Mouse (Mus musculus): ENCODE measurements around the gene Ogfod2.

Ogfod2 gene

DNA sequence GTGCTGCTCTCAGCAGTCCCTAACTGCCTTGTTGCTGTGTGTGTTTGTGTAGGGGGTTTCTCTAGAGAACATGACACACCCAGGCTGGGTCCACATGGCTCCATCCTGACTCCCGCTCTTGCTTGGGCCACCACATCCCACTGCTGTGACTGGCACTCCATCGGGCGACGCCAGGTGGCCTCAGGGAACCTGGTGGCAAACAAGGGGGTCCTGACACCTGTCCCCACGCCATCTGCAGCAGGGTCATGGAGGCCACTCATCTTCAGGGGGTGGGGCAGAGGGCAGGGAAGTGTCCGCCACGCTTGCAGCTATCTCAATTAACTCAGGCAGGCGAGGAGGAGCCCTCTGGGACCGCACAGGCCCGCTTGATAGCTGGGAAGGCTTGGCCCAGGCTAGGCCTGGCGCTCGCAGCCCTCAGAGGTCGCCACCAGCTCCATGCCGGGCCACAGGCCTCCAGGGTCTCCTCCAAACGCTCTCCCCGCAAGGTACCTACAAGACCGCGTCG lies 17.0 kb upstream of the Ogfod2 start:
- DNase-seq (ENCODE audit: extremely low spot score, low spot score), result no peak

DNA sequence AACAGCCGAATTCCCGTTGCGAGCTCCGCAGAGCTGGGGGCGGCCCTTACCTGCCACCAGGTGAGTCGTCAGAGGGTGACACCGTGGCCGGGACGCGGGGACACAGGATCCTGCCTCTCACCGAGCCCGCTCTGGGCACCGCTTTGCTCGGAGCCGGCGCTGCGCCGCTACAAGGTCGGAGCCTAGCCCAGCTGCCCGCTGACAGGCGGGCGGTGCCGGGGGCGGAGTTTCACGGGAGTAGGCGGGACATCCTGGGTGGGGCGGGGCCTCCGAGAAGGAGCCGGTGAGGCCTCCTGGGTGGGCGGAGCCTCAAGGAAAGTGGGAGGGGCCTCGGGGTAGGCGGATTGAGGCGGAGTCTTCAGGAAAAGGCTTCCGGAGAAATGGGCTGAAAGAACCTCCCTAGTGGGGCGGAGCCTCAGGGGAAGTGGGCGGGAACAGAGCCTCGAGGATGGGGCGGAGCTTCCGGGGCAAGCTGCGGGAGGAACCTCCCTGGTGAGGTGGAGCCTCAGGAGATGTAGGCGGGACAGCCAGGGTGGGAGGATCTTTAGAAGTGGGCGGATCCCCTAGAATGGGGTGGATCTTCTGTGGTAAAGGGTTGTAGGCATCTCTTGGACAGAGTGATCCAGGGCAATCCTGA lies 16.4 kb upstream of the Ogfod2 start, which contains the start of gene Abcb9:
Gene Abcb9, minus strand, starts transcription at position 203 of the 637 bp plus-strand sequence.
- DNase-seq (ENCODE audit: extremely low spot score, low spot score), result peak; percentile 88

DNA sequence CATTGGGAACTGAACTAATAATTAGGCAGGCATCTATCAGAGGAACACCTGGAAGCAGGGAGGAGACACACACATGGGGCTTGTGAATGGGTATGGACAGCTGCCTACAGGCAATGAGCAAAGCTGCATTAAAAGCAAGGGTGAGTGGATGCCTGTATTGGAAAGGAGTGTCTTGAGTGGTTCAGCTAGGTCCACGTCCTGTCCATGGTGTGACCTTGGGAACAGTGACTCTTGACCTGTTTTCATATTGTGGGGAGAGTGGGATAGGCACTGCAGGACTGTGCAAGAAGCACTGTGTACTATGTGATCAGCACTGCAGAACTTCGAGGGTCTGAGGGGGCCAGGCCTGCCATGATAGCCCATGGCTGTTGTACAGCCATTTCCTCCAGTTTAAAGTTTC lies 13.2 kb upstream of the Ogfod2 start:
- no peak for DNase-seq (ENCODE audit: extremely low spot score, low spot score)

DNA sequence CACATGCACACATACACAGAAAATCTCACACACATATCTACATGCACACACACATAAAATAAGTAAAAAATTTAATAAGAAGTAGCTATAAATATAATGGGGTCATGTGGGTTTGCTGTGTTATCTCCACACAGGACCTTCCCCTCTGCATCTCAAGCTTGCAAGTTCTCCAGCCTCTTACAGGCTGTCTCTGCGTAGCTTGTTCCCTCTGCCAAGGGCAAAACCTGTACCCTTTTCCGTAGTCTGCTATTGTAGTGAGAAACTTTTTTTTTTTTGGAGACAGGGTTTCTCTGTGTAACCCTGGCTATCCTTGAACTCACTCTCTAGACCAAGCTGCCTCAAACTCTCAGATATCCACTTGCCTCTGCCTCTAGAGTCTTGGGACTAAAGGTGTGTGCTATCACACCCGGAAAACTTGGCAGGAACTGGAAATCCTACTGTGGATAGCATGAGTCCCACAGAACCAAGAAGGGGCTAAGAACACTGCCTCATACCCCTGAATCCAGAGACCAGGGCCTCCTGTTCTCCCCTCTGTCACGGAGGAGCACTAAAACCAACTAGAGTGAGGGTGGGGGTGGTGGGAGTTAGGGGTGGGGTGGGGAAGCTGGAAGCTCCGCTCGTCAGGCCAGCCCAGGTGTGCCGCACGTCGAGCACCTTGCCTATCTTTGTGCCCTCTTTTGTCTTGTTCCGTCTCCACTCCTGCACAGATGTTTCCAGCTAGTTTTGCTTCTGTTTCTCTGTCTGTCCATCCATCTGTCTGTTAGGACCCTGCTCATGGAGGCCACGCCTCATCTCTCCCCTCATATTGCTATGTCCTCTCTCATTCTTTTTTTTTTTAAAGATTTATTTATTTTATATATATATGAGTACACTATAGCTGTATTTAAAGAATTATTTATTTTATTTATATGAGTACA lies 11.7 kb upstream of the Ogfod2 start:
- DNase-seq (ENCODE audit: extremely low spot score, low spot score), result no peak

DNA sequence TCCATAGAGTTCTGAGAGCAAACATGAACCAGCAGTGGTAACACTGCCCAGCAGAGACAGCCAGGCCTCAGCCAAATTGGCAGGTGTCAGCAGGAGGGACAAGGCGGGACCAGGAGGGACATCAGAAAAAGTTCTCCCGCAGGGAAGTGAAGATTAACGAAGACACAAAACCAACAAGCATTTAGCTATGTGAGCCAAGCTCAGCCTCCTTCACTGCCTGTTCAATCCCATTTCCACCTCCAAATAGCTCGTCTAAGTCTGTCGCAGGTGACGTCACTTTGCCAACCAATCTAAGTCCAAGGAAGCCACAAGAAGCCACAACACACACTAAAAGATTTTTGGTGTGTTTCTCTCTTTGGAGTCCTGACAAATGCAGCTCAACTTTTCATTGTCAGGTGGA lies 9.8 kb upstream of the Ogfod2 start:
- DNase-seq (ENCODE audit: extremely low spot score, low spot score), result no peak

DNA sequence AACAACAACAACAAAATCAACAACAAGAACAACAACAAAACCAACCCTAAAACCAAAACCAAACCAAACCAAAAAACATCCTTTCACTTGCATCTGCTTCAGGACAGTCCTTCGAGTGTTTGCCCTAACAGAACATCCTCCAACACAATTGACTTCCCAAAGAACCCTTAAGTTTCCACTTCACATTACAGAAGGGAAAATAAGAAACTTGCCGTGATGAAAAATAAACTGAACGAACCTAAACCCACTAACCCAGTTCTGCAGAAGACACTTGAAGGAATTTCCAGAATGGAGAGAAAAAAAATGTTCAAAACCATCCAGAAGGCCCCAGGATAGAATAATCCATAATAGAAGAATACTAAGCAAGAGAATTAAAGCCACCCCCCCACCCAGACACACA lies 9.1 kb upstream of the Ogfod2 start:
- DNase-seq (ENCODE audit: extremely low spot score, low spot score), result no peak

DNA sequence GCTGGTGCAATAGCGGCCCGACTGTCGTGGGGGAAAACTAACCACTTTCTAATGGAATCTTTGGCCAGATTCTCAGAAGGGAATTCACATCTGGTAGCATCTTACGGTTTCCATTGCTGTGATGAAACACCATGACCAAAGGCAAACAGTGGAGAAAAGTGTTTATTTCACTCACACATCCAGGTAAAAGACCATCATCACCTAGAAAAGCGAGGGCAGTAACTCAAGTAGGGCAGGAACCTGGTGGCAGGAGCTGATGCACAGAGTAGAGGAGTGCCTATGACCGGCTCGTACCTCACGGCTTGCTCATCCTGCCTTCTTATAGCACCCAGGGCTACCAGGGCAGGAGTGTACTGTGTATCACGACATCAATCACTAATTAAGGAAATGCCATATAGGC lies 8.5 kb upstream of the Ogfod2 start:
- no peak for DNase-seq (ENCODE audit: extremely low spot score, low spot score)

DNA sequence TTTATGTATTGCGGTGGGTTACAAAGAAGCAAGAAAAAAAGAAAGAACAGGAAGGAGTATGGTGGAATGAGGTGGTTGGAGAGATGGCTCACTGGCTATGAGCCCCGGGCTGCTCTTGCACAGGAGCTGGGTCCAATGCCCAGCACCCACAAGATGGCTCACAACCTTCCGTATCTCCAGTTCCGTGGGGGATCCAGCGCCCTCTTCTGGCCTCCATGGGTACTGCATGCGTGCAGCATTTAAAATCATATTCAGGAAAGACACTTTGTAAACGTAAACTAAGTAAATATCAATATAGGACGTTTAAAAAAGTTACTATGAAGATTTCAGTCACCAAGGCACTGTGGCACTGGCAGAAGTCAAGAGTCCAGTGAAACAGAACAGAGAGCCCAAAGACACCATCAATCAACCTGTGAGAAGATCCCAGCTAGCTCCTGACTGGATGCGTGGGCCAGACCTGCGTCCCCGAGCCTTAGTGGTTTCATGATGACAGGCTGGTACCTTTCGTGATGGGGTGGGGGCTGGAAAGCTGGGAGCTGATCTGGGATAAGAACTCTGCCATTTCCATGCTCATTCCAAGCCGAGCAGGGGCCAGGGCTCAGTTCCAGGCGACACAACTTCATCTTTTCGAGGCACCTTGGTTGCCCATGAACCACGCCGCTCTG lies 888 bp upstream of the Ogfod2 start:
- peak; percentile 59 for DNase-seq (ENCODE audit: extremely low spot score, low spot score)

DNA sequence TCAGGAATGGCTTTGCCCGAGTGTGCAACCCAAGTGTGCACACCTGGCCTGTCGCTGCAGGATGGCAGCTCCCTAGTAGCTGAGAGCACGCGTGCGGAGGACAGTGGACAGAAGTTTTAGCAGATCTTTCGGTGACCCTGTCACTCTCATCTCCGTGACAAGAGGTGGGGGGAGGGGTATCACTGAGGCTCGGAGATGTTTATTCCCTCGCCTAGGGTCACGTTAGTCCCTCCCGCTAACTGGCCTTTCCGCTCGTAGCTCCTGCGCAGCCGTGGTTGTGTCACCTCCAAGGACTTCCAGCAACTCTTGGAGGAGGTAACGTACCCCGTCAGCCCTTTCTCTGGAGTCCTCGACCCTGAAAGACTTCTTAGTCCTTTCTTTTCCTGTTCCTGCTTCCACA lies 434 bp downstream of the Ogfod2 start:
- DNase-seq (ENCODE audit: extremely low spot score, low spot score), result no peak

DNA sequence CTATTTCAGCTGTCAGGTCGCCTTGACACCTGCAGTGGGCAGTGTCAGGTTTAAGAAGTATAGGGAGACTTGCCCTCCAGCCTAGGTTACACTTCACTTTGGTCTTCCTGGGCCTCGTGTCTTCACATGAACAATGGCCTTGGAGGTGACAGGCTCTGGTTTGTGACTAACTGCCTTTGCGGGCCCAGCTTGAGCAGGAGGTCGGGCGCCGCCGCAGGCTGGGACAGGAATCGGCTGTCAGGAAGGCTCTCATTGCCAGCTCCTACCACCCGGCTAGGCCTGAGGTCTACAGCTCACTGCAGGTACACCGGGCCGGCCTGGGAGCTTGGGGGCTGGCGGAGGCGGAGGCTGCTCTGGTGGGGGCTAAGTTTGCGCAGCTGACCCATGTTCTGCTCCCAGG lies 933 bp downstream of the Ogfod2 start:
- DNase-seq (ENCODE audit: extremely low spot score, low spot score), result peak; percentile 39

DNA sequence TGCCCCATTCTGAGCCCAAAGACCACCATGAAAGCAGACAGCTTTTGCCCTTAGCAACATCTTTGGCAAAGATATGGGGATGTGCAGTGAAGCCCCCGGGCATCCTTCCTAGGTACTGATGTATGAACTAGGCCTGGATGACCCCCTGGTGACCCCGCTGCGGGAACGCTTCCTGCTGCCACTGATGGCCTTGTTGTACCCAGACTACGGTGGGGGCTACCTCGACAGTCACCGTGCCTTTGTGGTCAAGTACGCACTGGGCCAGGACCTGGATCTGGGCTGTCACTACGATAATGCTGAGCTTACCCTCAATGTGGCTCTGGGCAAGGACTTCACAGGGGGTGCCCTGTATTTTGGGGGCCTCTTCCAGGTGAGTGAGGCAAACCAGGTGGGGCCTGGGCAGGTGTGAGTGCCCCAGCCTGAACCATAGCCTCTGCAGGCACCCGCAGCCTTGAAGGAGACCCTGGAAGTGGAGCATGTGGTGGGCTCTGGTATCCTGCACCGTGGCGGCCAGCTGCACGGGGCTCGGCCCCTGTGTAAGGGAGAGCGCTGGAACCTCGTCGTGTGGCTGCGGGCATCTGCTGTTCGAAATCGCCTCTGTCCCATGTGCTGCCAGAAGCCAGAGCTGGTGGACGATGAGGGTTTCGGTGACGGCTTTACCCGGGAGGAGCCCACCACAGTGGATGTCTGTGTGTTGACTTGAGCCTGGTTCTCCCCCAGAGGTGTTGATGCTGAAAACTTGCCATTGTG lies 2.4 kb downstream of the Ogfod2 start:
- no peak for DNase-seq (ENCODE audit: extremely low spot score, low spot score)

DNA sequence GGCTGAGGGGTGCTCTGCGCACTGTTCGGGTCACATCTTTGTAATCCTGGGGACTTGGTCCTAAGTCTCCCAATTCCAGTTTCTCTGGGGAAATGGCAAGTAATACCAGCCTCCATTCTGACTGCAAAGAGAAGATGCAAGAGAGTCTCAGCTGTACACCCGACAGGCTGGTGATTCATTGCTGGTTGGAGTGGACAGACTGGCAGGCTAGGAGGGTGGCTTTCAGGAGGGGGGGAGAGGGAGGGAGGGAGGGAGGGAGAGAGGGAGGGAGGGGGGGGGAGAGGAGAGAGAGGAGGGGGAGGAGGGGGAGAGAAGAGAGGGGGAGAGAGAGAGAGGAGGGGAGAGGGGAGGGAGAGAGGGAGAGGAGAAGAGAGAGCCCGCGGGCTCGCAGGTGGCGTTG lies 3.4 kb downstream of the Ogfod2 start:
- DNase-seq (ENCODE audit: extremely low spot score, low spot score), result no peak

DNA sequence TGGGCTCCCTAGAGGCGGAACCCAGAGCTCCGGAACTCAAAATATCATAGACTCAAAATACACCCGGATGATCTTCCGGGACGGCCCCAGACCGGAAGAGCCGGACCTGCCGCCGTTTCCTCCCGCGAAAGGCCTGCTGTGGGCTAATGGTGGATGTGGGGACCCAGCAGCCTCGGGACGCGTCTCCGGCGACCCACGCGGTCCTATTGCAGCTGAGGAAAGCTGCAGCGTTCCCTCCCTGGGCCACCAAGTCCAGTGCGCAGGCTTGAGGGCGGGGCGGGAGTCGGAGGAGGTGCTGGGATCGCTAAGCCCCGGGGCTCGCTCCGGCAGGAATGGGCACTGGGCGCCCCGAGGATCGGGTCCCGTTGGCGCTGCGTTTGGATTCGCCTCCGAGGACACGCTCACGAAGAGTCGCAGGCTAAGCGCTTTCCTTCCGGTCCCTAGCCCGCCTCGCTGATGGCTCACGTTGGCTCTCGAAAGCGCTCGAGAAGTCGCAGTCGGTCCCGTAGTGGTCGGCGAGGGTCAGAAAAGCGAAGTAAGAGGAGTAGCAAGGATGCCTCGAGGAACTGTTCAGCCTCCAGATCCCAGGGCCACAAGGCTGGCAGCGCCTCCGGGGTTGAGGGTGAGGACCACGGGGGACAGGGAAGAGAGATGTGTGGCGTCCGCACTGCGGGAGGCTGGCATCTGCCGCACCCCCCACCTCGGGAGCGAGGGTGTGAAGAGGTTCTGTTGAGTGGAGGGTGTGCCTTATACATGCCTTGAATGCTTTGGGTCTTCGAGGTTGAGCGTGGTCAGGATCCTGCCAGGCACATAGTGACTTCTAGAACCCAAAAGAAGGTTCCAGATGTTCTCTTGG lies 4.1 kb downstream of the Ogfod2 start, which contains the start of gene Arl6ip4:
Gene Arl6ip4, plus strand, starts transcription at position 100 of the 856 bp plus-strand sequence.
- peak; percentile 81 for DNase-seq (ENCODE audit: extremely low spot score, low spot score)

DNA sequence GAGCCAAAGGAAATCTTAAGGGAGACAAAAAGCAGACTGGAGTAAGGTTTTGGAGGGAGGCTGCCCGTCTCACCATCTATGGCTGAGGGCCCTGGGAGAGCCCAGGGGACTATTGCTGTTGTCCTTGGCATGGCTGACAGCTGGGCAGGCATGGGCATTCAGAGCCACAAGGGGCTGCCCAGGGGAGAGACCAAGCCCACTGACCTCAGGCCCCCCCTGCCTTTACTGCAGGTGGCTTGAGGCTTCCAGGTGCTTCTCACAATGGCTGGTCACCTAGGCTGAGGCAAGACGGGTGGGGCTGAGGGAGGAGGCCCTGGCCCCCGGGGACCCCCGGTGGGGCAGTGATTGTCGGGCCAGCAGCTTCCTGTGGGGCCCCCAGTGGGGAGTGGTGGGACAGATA lies 7.1 kb downstream of the Ogfod2 start:
- no peak for DNase-seq (ENCODE audit: extremely low spot score, low spot score)

DNA sequence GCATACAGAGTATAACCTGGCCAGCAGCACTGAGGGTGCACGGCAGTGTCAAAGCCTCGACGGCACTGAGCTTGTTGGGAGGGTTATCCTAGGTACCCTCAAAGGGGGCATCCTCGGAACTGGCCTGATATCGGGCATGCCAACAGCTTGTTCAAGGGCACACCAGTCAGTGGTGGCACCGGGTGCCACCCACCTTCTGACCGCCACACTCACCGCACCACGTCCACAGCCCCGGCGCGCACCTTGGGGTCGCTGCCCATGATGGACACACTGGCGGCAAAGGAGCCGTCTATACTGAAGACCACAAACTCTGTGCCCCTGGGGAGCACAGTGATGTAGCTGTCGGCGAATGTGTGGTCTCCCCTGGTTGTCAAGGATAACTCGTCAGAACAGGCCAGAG lies 10.3 kb downstream of the Ogfod2 start:
- DNase-seq (ENCODE audit: extremely low spot score, low spot score), result no peak

DNA sequence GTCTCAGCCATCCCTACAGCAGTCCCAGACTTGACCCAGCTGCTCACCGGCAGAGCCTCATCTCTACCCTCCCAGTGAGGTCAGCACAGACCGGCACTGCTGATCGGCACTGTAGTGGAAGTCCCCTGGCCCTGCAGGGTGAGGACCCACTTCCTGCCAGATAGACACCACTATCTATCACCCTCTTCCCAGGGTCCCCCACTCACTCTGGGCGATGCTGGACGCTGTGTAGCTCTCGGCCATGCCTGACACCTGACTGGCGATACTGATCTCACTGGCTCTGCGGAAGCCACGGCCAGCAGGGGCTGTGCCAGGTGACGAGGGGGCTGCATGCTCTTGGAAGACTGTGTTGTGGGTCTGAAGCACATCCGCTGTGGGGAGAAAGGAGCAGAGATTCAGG lies 13.0 kb downstream of the Ogfod2 start:
- no peak for DNase-seq (ENCODE audit: extremely low spot score, low spot score)

DNA sequence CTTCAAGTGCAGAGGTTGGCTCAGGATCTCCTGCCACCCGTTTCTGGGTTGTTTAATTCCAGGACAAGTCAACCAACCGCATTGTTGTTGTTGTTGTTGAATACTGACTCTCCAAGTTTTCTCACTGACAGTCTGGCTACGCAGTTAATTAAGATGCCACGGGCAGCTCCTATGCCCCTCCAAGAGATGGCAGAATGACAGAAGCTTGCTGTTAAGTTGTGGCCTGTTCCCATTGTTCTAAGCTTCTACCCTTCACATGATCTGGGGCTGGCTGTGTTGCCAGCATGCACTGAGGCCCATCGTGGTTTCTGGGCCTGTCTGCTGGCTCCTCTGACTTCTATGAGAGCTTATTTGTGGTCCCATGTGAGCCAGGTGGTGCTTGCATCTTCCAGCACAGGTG lies 22.2 kb downstream of the Ogfod2 start:
- DNase-seq (ENCODE audit: extremely low spot score, low spot score), result no peak

DNA sequence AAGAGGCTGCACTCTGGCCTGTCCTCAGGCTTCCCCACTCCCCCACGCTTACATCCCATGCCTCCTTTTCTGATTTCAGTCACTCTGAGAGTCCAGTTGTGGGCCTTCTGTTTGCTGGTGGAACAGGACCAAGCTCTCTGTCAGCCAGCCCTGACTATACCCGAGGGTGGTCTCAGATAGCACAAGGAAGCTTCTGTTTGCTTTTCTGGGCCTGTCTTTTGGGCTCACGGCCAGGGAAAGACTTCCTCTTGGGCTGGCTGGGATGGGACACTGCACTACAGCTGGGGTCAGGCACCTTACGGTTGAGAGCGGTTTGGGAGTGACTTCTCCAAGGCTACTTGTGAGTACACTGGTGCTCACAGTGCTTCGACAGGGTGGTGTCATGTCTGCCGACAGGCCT lies 26.0 kb downstream of the Ogfod2 start:
- no peak for DNase-seq (ENCODE audit: extremely low spot score, low spot score)

DNA sequence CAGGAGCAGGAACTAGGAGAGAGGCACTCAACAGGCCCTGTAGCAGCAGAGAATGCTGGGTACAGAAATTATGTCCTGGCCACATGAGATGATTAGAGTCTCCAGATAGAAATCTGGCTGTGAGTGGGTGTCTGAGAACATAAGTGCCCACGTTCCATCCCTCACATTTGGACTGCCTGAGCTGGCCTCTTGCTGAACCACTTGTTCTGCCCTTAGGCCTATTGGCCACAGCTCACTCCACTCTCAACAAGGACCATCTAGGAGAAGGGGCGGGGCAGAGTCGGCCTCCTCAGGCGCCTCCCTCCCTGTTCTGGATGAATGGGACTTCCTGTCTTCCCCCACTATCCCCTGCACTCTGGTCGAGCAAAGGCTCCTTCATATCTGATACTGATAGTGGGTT lies 36.9 kb downstream of the Ogfod2 start:
- DNase-seq (ENCODE audit: extremely low spot score, low spot score), result no peak

DNA sequence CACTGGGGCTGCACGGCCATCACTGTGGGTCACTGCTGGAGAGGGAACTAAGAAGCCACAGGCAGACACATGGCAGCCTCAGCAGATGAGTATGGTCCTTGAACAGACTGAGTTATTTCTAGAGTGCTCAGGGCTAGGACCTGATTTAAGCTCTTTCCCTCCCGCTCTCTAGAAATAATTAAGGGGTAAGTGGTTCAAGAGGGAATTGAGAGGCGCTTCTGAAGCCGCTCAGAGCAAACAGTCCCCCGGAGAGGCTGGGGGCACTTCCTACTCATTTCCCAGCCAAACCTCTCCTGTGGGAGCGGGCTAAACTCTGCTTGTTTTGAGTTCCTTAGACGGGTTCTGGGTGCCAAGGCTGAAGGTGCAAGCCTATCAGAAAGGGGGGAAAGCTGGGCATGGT lies 38.8 kb downstream of the Ogfod2 start:
- DNase-seq (ENCODE audit: extremely low spot score, low spot score), result no peak
